Mouse (Mus musculus): ENCODE results near the gene Lyz1. TPM values are rescaled to one million over a fixed set of nuclear protein-coding genes. Genes with fewer than 3 reads are reported as not detected.
"Not testable (repeated sequence)": the region's sequence is repeated elsewhere in the genome, so short reads cannot be mapped to it uniquely, and the experiment has no call there.

Gene Lyz1
- polyA plus RNA-seq, 1 experiment from 2014 or later, result not detected

DNA sequence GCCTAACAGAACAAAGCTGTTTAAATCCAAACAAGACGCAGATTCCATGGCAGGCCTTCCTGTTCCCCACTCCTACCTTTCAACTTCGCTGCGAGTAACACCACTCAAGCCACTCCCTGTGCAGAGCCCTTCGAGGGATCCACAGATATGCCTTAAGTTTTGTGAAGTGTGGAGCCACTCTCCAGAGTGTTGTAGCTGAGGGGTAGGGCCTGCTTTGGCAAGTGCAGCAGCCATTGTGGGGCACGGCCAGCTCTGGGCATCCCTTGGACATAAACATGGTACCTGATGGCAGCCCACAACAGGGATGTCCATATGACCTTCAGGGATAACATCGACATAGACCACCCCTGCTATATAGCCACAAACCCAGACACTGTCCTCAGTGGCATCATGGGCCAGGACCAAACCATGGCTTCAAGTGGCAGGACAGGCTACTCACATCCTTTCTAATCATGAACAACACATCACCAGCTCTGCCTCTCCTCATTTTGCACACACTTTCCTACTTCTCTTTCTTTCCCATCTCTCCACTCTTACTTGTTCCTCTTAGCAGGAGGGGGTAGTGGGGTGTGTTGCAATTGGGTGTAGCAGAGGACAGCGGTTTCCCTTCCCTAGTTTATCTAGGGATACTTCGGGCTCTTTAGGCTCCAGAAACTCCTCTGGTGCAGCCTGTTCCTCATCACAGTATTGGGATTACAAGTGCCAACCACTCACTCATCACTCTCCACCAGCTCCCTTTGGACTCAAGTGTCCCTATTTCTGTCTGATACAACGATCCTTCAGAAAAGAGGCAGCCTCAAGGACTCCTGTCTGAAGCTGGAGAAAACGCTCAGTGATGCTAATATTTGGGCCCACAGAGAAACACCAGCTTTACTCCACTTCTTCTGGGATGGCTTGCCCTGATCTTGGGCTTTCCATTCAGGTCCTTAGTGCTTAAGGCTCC, 7.8 kb downstream of the Lyz1 start:
- whole genome bisulfite sequencing, result 89% methylated on average over 10 of the region's 10 CpGs
- Histone ChIP-seq H3K9me3 (replicated peaks) (no peaks in the 10 kb centered on the region), H3K27ac (replicated peaks) (no peak overlapping the region)

DNA sequence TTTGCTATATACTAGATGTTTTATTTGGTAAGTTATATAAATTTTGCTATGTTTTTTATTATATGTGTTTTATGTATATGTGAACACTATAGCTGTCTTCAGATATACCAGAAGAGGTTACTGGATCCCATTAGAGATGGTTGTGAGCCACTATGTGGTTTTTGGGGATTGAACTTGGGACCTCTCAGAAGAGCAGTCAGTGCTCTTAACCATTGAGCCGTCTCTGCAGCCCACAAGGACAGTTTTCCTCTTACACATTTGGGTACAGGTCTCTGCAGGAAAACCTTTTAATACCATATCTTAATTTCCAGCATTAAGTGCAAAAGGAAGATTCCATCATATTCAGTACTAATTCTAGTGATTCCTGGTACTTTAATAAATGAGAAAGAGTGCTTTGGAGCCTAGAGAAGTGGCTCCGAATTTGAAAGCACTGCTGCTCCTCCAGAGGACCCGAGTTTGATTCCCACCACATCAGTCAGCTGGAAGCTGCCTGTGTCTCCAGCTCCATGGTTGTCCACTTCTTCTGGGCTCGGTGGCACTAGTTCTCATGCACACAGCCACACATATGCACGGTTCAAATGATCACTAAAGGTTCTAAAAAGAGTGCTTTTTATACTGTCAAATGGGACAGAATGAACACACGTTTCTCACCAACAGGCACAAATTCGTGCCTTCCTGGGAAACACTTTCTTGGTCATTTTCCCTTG, 8.6 kb downstream of the Lyz1 start:
- H3K4me3 ChIP-seq, result no peak overlapping the region
- WGBS, result 84% methylated on average over 7 of the region's 7 CpGs

More for the DNA sequence above, 7.8 kb downstream of the Lyz1 start:
- H3K27me3 ChIP-seq (ENCODE audit: low read depth, poor library complexity, severe bottlenecking), result no peaks in the 10 kb centered on the region
- no peak for DNase-seq (ENCODE audit: low spot score)
- H3K36me3 ChIP-seq, result no peaks in the 10 kb centered on the region
- H3K4me3 ChIP-seq, result no peak overlapping the region
- no peaks in the 10 kb centered on the region for H3K4me1 ChIP-seq

DNA sequence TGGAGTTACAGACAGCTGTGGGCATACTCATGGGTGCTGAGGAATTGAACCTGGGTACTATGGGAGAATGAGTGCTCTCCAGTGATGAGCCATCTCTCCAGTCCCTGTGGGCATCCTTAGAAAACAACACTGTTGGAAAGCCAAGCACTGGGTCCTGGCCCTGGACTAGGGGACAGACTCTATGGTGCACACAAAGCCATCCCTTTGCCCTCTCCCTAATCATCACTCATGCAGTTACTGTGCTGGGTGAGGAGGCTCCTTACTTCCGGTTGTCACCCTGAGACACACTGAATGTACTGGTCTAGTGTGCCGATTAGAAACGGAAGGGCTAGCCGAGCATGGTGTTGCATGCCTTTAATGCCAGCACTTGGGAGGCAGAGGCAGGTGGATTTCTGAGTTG, 9.5 kb downstream of the Lyz1 start:
- not testable (repeated sequence) for H3K9me3 ChIP-seq (replicated peaks); H3K4me1 ChIP-seq; H3K27me3 ChIP-seq (ENCODE audit: low read depth, poor library complexity, severe bottlenecking); DNase-seq (ENCODE audit: low spot score); H3K27ac ChIP-seq (replicated peaks); H3K4me3 ChIP-seq; H3K36me3 ChIP-seq
- 85% methylated on average over 4 of the region's 4 CpGs for WGBS

More for the DNA sequence above, 8.6 kb downstream of the Lyz1 start:
- Histone ChIP-seq H3K9me3 (replicated peaks) (no peaks in the 10 kb centered on the region), H3K27ac (replicated peaks) (no peak overlapping the region), H3K4me1 (no peaks in the 10 kb centered on the region), H3K27me3 (ENCODE audit: low read depth, poor library complexity, severe bottlenecking) (no peaks in the 10 kb centered on the region), H3K36me3 (no peaks in the 10 kb centered on the region)
- DNase-seq (ENCODE audit: low spot score), result no peak

DNA sequence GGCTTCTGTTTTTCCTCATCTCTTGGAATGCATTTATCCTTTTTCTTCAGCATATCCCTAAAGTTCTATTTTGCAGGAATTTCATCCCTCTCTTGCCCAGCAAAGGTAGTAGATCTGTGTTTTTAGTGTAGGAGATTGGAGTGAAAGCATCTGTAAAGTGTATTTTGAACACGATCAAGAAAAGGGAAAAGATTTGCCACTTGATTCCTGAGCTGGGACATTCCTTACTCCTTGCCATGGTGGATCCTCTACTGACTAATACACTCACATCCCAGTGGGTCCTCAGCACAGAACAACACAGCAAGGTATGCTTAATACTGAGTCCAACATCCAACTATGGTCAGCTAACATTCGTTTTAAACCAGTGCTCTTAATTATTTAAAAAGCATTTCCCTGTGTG, 10.1 kb downstream of the Lyz1 start:
- 80% methylated on average over 2 of the region's 2 CpGs for WGBS

DNA sequence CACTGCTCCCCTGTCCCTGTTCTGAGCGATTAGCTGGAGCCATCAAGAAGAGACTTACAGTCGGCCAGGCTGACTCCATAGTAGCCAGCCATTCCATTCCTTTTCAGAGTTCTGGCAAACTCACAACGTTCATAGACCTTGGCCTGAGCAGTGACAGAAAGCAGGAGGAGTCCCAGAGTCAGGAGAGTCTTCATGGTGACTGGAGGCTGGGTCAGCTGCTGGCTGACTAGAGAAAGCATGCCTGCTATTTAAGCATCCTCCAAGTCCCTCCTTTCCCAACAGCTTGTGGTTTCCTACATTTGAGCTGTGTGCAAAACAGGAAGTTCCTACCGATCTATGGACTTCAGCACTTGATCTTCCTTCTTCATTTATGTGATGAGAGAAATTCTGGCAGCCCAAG, 10.6 kb downstream of the Lyz1 start, which contains the start of gene Lyz2:
TSS of gene Lyz2 (minus strand) at position 273 of the 400 bp plus-strand sequence.
- DNase-seq (ENCODE audit: low spot score), result no peak
- WGBS, result 67% methylated on average over 4 of the region's 4 CpGs

More for the DNA sequence above, 10.1 kb downstream of the Lyz1 start:
- no peaks in the 10 kb centered on the region for H3K36me3 ChIP-seq
- DNase-seq (ENCODE audit: low spot score), result no peak
- no peaks in the 10 kb centered on the region for H3K4me1 ChIP-seq
- no peaks in the 10 kb centered on the region for H3K9me3 ChIP-seq (replicated peaks)
- no peak overlapping the region for H3K4me3 ChIP-seq
- H3K27me3 ChIP-seq (ENCODE audit: low read depth, poor library complexity, severe bottlenecking), result no peaks in the 10 kb centered on the region
- no peak overlapping the region for H3K27ac ChIP-seq (replicated peaks)

GRCm38 (mm10) chr10:117281381-117281920, 11.2 kb downstream of the Lyz1 start:
- no peak for DNase-seq (ENCODE audit: low spot score)
- WGBS, result 90% methylated on average over 7 of the region's 7 CpGs
- Histone ChIP-seq H3K9me3 (replicated peaks) (no peaks in the 10 kb centered on the region), H3K4me1 (no peaks in the 10 kb centered on the region), H3K27ac (replicated peaks) (no peak overlapping the region), H3K27me3 (ENCODE audit: low read depth, poor library complexity, severe bottlenecking) (no peaks in the 10 kb centered on the region), H3K36me3 (no peaks in the 10 kb centered on the region), H3K4me3 (no peak overlapping the region)

More for the DNA sequence above, 10.6 kb downstream of the Lyz1 start, which contains the start of gene Lyz2:
- Histone ChIP-seq H3K27me3 (ENCODE audit: low read depth, poor library complexity, severe bottlenecking) (no peaks in the 10 kb centered on the region), H3K4me3 (no peak within 1 kb of the TSS), H3K9me3 (replicated peaks) (no peaks in the 10 kb centered on the region), H3K27ac (replicated peaks) (no peak within 1 kb of the TSS), H3K4me1 (no peaks in the 10 kb centered on the region), H3K36me3 (no peaks in the 10 kb centered on the region)

DNA sequence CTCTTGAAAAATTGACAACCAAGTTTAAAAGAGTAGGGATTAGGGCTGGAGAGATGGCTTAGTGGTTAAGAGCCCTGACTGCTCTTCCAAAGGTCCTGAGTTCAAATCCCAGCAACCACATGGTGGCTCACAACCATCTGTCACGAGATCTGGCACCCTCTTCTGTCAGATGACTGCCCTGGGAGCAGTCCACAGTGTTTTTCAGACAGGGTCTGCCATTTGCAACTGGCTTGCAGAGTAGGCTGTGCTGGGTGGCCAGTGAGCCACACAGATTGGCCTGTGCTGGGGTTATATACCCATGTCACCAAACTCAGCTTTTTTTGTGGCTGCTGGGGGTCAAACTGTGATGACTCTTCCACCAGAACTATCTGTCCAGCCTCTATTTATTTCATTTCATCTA, 12.7 kb downstream of the Lyz1 start:
- DNase-seq (ENCODE audit: low spot score), result no peak
- 52% methylated on average over 1 of the region's 1 CpGs for WGBS
- H3K9me3 ChIP-seq (replicated peaks), result no peaks in the 10 kb centered on the region
- no peaks in the 10 kb centered on the region for H3K27me3 ChIP-seq (ENCODE audit: low read depth, poor library complexity, severe bottlenecking)
- no peak overlapping the region for H3K27ac ChIP-seq (replicated peaks)
- H3K36me3 ChIP-seq, result no peaks in the 10 kb centered on the region
- no peaks in the 10 kb centered on the region for H3K4me1 ChIP-seq
- no peak overlapping the region for H3K4me3 ChIP-seq

DNA sequence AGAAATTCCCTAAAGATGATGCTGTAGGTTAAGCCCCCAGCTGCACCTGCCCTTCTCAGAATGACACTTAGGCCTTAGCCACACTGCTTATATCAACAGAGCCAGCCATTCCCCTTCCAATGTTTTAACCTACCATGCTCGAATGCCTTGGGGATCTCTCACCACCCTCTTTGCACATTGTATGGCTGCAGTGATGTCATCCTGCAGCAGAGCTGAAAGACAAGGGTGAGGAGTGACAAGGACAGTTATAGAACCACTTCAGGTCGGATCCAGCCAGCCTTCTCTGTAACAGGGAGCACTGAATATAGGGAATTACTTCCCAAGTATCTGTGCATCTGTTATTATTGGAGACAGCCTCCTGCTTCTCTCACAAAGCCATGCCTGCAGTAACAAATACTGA, 14.2 kb downstream of the Lyz1 start:
- H3K36me3 ChIP-seq; H3K27ac ChIP-seq (replicated peaks); H3K4me3 ChIP-seq: not testable (repeated sequence)

DNA sequence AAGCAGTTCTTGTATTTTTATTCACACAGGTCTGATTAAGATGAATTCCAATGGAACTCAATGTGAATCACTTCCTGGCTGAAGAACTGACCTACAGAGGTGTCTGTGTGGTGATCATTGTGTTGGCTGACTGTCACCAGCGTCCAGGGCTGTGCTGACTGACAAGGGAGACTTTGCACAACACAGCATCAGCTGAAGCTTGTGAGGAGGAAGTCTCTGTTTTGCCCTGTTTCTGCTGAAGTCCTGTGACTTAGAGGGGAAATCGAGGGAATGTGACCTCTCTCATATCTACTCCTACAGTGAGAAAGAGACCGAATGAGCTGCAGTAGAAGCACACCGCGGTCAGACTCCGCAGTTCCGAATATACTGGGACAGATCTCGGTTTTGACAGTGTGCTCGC, 14.9 kb downstream of the Lyz1 start:
- not testable (repeated sequence) for H3K4me3 ChIP-seq; H3K27ac ChIP-seq (replicated peaks); H3K36me3 ChIP-seq; DNase-seq (ENCODE audit: low spot score); H3K27me3 ChIP-seq (ENCODE audit: low read depth, poor library complexity, severe bottlenecking); H3K9me3 ChIP-seq (replicated peaks); H3K4me1 ChIP-seq
- 84% methylated on average over 9 of the region's 9 CpGs for WGBS

More for the DNA sequence above, 14.2 kb downstream of the Lyz1 start:
- 84% methylated on average over 2 of the region's 2 CpGs for WGBS
- not testable (repeated sequence) for H3K27me3 ChIP-seq (ENCODE audit: low read depth, poor library complexity, severe bottlenecking); H3K4me1 ChIP-seq; H3K9me3 ChIP-seq (replicated peaks); DNase-seq (ENCODE audit: low spot score)

DNA sequence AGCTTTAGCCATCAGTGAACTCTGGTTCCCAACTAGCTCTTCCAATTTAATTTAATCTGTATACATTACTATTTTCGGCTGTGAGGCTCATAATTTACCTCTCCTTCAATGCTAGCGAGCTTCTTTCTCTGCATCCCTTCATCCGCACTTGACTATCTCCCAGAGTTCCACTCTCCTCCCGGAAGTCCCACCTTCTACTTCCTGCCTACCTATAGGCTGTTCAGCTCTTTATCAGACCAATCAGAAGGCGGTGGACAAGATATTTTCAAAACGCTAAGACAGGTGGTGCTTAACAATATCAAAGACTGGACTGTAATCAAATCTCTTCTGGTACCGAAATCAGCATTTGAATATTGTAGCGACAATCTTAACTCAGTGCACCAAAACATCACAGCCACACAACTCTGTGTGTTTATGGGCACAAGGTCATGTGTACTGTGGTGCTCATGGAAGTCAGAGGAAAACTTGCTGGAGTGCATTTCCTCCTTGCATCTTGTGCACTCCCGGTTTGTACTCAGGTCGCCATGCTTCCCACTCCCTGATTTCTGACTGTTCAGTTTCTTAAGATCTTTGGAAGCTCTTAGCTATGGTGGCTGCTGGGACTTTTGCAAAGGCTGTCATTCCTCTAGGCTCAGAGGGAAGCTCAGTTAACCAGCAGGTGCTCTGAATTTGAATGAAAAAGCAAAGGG, 16.8 kb downstream of the Lyz1 start:
- Histone ChIP-seq H3K4me3 (no peak overlapping the region), H3K9me3 (replicated peaks) (no peaks in the 10 kb centered on the region), H3K36me3 (no peaks in the 10 kb centered on the region), H3K27ac (replicated peaks) (no peak overlapping the region), H3K27me3 (ENCODE audit: low read depth, poor library complexity, severe bottlenecking) (no peaks in the 10 kb centered on the region), H3K4me1 (no peaks in the 10 kb centered on the region)
- 85% methylated on average over 10 of the region's 10 CpGs for WGBS
- no peak for DNase-seq (ENCODE audit: low spot score)

GRCm38 (mm10) chr10:117274645-117275044, 18.0 kb downstream of the Lyz1 start:
- H3K9me3 ChIP-seq (replicated peaks); H3K36me3 ChIP-seq; DNase-seq (ENCODE audit: low spot score); H3K4me3 ChIP-seq; H3K27me3 ChIP-seq (ENCODE audit: low read depth, poor library complexity, severe bottlenecking); H3K4me1 ChIP-seq; H3K27ac ChIP-seq (replicated peaks): not testable (repeated sequence)
- WGBS, result 93% methylated on average over 4 of the region's 7 CpGs

DNA sequence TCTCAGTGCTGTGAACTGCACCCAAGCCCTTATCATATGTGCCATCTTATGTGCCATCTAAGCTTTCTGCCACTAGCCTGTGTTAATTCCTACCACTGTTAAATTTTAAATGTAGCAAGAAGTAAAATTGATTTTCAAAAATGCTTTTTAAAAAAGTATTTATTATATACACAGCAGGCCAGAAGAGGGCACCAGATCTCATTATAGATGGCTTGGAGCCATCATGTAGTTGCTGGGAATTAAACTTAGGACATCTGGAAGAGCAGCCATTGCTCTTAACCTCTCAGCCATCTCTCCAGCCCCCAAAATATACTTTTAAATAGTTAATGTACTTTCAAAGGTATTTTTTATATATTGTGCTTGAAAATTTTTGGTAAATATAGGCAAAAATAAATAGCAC, 20.6 kb downstream of the Lyz1 start:
- DNase-seq (ENCODE audit: low spot score), result no peak

More for the DNA sequence above, 20.6 kb downstream of the Lyz1 start:
- Histone ChIP-seq H3K9me3 (replicated peaks) (no peaks in the 10 kb centered on the region), H3K36me3 (no peaks in the 10 kb centered on the region), H3K27ac (replicated peaks) (no peak overlapping the region), H3K4me3 (no peak overlapping the region), H3K27me3 (ENCODE audit: low read depth, poor library complexity, severe bottlenecking) (no peaks in the 10 kb centered on the region), H3K4me1 (no peaks in the 10 kb centered on the region)

All from midbrain, embryonic 10.5 days (tissue).